Mouse (Mus musculus) kidney, postnatal 14 days (tissue): ENCODE results near the gene Ppm1l.
"Not testable (repeated sequence)": the region's sequence is repeated elsewhere in the genome, so short reads cannot be mapped to it uniquely, and the experiment has no call there.

Experiments
- DNase-seq: peaks from one replicate; pipeline ENCODE4 v3.0.0; 2022; ENCODE audit warnings: mixed read lengths

Gene Ppm1l

DNA sequence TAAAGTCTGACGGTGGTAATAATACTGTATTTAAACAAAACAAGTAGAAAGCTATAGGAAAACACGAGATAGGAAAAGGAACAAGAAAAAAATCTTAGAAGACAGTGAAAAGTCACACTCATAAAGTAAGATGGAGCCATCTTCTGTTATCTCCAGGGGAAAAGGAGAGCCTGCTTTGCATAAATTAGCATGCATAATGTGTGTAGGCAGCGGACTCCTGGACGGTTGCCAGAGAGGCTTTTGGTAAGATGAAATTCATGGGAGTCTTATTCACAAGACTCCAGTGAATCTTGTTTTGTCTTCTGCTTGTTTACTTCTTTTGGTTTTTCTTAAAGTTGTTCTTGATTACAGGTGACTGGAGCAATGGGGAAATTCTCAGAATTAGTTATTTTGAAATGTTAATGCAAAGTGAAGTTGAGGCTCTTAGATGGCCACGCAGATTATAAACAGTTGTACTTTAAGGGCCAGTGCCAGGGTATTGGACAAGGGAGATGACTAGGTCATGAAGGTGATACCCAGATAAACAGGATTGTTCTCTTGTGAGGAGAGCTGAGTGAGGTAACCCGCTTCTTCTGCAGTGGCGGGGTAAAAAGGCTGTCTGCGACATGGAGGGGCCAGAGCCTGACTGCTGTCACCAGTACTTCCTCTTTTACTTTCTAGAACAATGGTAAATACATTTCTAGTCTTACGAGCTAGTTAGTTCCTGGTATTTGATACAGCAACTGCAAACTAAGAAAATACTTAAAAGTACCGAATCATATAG, 57.1 kb downstream of the Ppm1l start:
- no peak for DNase-seq

DNA sequence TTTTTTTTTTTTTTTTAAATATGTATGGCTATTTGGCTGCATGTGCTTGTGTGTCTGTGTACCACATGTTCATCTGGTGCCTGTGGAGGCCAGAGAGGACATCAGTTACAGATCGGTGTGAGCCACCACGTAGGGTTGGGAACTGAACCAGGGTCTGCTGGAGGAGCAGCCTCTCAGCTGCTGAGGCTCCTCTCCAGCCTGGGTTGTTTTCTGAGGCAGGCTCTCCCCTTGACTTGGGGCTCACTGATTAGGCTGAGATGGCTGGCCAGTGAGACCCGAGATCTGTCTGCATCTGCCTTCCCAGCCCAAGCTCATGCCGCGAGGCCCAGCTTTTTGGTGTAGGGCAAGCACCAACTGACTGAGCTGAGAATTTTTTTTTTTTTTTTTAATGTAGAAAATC, 57.9 kb downstream of the Ppm1l start:
- DNase-seq: no peak

DNA sequence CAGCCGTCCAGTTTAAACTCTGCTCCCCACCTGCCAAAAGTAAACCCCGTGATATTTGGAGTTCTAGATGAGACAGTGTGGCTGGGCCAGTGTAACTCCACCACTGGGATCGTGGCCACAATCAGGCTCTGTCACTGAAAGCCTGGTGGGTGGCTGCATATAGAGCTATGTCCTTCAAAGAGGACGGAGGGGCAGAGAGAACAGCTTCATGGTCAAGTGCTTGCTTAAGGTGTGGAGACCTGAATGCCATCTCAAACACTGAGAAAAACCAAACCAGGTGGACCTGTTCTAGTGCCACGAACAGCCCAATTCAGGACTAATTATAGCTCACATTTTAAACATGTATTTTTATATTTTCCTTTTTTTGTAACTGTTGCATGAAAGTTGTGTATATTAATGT, 58.3 kb downstream of the Ppm1l start:
- DNase-seq: no peak

DNA sequence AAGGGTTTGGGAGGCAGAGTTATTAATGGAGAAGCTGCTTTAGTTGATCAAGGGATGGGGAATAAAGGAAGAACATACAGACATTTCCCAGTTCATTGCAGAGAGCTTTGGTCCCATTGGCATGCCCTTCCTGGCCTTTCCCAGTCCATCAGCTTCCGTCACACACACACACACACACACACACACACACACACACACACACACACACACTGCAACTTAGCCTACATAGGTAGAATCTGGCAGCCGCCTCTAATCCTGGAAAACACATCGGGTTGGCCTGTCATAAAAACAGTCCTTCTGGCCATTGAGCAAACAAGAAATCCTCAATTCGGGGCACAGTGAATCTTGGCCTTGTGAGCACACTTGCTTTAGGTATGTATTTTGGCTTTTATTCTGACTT, 64.6 kb downstream of the Ppm1l start:
- DNase-seq: no peak

DNA sequence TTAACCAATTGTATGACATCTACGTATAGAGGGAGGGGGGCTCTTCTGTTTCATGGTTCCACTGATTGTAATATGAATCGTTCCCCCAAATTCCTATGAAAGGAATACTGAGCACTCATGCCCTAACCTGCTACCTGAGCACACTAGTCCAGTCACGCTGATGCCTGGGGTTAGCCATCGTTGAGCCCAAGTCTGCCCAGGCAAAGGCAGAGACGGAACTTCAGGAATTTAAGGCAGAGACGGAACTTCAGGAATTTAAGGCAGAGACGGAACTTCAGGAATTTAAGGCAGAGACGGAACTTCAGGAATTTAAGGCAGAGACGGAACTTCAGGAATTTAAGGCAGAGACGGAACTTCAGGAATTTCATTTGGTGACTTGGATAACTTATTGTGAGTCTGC, 75.2 kb downstream of the Ppm1l start:
- not testable (repeated sequence) for DNase-seq

DNA sequence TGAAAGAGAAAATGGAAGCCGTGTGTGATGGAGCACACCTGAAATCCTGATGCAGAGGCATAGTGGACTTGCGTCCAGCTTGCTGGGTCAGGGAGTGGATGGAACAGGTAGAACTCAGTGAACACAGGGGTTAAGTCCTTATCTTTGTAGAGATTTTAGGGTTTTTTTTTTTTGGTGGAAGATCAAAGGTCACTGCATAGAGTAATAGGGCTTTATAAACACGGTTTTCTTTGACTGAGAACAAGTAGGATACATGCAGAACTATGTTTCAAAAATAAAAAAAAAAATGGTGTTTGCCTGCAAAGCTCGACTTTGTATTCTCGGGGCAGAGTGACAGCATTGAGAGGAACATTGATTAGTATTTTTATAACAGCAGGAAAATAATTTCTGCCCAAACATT, 75.6 kb downstream of the Ppm1l start:
- DNase-seq: no peak

DNA sequence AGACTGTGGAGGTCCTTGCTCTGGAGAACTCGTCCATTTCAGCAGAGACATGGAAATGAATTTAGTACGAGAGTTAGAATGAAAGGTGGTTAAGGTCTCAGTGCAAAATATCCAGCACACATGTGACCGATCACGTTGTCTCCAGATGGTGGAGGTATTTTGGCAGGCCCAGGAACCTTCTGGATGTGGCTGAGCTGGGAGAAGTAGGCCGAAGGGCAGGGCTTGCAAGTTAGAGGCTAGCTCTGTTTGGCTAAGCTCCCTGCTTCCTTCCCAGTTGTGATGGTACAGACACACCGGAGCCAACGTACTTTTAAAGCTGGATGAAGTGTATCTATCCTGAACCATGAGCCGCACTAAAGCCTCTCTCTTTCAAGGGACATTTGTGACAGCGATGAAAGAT, 76.4 kb downstream of the Ppm1l start:
- DNase-seq: no peak

DNA sequence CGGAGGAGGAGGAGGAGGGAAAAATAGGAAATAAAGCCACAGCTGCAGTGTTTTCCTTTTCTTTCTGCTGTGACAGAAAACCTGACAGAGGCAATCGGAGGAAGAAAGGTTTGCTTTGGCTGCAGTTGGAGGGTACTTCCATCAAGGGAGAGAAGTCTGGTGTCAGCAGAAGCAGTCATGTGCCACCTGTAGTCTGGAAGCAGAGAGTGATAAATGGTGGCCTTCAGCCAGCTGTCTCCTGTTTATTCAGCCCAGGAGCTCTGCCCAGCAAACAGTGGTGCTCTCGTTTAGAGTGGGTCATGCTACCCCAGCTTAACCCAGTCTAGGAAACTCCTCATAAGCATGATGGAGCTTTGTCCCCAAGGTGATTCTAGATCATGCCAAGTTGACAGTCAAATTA, 77.3 kb downstream of the Ppm1l start:
- DNase-seq: no peak

DNA sequence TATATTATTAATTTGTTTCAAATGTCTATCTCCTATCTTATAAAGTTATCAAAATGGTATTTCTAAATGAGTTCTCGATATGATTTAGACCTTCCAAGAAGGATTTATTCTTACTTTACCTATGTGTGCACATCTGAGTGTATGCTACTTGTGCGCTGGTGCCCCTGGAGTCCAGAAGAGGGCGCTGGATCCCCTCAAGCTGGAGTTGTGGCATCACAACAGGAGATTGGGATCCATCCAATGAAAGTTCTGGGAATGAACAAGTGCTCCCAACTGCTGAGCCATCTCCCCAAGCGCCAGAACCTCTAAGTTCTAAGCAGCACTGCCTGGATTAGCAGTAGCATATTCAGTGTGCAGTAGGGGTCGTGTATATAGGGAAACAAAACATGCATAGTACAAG, 78.4 kb downstream of the Ppm1l start:
- no peak for DNase-seq

DNA sequence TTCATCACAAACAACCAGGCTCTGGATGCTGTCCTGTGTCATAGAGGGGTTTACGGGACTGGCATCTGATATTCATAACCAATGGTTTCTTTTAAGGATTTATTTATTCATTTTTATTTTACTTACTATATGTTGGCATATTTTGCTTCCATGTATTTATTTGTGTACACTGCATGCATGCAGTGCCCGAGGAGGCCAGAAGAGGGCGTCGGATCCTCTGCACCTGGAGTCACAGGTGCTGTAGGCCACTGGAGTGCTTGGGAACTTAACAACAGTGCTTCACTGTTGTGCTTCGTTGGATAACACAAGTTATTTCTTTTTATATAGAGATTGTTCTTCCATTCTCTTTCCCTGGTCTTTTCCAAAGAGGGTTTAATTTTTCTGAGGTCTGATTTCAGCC, 81.1 kb downstream of the Ppm1l start:
- DNase-seq: no peak

DNA sequence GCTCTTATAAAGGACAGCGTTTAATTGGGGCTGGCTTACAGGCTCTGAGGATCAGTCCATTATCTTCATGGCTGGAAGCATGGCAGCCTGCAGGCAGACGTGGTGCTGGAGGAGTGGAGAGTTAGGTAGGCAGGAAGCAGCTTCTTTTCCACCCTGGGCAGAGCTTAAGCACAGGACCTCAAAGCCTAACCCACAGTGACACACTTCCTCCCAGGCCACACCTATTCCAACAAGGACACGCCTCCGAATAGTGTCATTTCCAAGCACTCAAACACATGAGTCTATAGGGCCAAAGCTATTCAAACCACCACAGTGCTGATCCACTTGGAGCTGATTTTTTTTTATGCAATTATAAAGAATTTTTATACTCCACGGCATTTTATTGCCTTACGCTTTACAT, 82.7 kb downstream of the Ppm1l start:
- DNase-seq: no peak

DNA sequence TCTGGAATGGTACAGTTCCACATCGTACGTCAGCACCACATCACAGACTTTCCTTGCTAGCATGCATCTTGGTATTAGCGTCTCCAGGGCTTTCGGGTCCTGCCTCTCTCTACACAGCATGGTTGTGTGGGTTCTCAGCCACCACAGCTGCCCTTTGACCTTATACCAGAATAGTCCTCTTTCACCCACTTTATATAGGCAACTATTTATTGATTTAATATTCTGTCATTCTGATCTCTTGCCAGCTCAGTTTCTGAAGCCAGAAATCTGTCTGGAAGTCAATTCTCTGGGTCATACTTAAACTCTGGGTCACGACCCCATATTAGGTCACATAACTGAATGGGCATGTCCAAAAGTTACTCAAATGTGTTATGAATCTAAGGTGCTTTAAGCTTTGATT, 86.5 kb downstream of the Ppm1l start:
- no peak for DNase-seq

DNA sequence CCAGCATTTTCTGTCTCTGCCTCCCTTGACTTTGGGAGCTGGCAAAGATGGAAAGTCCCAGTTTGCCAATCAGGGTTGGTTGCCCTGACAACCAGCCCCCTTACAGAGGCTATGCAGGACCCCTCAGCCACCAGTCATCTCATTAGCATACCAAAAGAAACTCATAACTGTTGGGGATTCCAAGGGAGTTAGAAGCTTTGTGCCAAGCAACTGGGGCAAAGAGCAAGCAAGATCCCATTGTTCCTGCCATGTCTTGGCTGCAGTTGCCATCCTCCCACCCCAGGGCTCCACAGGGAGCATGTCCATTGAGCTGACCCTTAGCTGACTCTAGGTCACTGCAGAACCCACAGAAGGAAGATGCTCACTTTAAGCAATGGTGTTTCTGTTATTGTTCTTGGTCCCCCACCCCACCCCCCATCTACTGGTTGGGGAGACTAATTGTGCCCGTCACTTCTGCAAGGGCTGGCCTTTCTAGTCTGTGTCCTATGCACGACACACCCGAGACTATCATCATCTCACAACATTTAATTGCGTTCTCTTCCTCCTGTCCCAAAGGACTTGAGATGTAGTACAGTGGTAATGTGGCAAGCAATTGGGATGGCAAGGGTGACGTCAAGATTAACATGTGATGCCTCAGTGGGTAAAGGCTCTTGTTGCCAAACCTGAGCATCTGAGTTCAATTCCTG, 89.7 kb downstream of the Ppm1l start:
- no peak for DNase-seq

DNA sequence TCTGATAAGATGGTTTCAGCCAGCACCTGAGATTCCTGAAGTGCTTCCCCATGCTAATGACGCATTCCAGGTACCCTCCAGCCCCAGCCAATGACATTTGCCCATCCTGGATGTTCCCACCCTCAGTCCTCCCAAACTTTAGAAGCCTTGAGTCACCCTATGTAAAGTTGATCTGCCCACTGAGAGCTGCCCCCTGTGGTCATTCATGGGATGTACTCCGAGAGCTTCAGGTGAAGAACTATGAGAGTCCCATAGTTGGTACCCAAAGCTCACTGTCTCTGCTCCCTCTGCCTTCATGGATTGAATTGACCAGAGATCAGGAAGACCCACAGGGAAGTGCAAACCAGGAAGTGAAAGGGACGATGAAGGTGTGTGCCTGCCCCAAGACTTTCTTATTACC, 91.4 kb downstream of the Ppm1l start:
- no peak for DNase-seq

DNA sequence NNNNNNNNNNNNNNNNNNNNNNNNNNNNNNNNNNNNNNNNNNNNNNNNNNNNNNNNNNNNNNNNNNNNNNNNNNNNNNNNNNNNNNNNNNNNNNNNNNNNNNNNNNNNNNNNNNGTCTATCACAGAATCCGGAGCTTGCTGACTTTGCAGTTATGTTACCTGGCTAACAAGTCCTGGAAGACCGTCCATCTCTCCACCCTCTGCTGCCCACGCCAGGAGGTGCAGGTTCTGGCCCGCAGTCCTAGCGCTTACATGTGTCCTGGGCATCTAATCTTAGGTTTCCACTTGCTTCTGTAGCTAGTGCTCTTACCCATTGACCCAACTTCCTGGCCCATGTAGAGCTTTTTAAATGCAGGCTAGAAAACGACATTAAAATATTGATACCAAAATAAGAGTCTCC, 99.5 kb downstream of the Ppm1l start:
- no peak for DNase-seq

DNA sequence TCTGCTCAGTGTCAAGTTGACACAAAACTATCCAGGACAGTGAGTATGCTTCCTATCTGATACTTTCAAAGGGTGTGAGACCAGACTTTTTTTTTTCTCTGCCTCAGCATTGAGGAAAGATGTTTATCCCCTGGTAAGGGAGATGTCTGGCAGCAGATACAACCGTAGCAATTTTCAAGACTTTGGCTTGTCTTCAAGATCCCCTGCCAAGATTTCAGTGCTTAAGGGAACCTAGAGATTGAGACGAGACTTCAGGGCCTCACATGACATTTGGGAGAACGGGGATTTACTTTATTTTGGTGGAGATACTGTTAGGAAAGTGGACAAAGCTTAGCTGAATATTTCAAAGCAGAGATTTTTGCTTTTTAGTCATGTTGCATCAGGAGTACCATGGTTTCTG, 106.1 kb downstream of the Ppm1l start:
- DNase-seq: no peak

DNA sequence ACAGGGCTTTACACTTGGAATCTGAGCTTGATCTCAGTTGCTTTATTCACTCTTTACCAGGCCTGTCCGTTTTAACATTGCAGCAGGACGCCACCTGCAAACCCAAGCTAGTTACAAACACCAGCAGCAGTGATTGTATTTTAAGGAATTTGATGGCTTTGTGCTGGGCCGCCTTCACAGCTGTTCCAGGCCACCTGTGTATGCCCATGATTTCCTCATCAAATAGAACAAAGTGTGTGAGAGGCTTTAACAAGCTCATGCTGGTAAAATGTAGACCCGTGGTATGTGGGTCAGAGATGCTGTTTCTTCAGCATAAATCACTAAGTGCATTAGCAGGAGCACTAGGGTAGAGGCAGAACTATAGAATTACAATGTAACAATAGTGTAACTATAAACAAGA, 106.7 kb downstream of the Ppm1l start:
- DNase-seq: no peak

DNA sequence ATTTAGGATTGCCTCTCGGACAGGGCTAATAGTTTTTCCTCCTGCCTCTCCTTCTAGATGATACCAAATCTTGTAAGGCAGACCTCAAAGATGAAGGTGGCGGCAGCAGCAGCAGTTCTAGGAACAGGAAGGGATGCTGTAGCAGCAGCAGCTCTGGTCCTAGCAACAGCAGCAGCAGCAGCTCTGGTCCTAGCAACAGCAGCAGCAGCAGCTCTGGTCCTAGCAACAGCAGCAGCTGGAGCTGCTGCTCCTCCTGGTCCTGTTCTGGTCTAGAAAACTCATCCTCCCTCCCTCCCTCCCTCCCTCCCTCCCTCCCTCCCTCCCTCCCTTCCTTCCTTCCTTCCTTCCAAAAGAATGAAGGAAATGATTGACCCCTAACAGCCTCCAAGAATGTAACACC, 108.1 kb downstream of the Ppm1l start:
- DNase-seq: not testable (repeated sequence)

DNA sequence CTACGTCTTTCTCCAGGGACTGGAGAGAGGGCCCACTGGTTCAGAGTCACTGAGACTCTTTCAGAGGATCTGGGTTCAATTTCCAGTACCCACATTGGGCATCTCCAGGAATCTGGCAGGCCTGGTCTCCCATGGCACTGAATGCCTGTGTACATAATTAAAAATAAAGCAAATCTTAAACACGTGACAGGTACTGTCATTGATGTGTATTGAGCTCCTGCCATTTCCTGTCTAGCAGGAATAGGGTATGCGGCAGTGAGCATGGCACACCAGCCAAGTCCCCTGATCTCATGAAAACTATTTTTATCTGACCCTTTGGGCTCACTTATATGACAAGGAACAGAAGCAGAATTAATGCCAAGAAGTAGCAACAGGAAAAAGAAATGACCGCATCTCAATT, 110.6 kb downstream of the Ppm1l start:
- no peak for DNase-seq

DNA sequence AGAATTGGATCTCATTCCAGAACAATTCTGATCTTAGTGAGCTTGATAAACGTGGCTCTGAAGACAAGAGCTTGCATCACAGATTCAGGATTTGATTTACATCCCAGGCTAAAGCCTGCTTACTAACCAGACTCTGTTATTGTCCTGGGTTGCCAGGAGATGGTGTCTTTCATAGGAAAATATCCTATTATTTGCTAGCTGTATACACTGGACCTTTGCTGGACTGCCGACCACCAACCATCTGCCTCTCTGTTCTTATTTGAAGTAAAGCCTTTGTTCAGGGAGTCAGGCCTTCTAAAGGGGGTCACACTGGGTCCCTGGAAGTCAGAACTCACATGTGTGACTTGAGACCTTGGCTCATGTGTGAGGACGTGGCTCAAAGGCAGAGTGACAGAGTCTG, 111.6 kb downstream of the Ppm1l start:
- no peak for DNase-seq

DNA sequence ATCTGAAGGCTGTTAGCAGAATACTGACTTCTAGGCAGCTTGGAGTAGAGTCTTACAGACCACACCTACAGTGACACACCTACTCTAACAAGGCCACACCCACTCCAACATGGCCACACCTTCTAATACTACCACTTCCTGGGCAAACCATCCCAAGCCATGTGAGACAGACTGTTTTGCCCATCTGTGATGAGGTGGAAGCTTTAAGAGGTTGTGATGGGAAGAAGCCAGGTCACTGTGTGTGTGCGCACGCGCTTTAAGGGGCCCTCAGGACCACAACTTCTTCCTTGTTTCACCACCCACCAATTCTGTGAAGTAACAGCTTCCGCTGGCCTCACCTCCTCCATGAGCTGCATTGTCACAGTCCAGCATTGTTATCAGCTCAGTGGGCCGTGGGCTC, 112.7 kb downstream of the Ppm1l start:
- DNase-seq: no peak

DNA sequence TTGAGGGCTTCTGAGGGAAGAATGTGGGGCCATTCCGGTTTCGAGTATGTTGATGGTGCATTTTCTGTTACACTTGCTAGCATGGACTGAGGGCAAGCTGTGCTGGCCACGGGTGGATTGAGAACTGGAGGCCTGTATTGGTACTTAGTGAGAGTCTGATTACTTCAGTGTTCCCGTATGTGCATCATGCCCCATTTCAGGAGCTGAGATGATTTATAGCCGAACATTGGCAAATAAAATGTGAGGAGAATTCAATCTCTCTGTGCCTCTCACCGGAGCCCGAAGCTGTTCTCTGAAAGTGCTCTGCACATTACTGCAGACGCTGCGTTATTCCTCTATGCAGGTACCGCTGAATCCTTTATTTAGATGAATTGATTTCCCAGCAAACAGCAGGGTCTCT, 116.9 kb downstream of the Ppm1l start:
- DNase-seq: no peak

DNA sequence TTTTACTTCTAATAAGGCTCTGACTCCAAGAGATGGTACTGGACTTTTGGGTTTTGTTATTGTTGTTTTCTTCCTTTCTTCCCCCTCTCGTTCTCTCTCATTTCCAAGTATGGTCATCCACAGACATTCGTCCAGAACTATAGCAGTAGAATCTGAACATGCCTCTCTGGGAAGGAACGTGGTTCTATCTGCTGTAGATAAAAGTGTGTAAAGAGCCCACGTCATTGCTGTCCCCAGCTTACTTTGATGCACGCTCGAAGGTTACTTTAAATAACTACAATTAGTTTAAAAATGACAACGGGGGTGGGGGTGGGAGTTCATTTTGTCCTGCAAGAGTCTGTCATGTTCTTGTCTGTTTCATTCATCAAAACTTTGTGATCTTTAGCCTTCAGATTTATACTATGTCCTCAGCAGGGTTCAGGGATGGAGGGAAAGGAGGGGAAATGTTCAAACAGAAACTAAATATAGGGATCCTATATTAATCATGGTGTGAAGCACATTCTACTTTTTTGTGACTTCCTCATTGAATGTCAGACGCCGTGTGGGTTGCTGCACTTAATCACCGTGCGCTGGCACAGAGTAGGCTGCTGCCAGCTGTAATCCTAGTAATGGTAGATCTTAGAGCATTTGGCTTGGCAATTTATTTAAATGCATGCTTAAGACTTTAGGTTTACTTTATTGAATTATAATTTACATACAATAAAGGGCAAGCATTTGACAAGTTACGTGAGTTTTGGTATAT, 122.3 kb downstream of the Ppm1l start:
- no peak for DNase-seq

DNA sequence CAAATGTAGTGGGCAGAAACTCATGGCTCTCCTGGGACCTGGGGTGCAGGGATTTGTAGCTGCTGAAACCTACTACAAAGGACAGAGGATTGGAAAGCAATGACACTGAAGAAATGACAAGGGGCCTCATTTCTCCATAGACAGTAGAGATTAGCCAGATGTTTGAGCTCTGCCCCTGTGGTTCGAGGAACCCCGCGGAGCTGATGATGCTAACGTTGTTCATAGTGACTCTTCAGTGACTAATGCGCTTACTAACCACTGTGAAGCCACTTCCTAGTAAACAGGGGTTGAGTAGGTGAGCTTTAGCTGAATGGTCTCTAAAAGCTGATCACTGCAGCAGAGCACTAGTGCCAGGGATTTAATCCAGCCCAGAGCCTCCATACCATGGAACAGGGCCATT, 124.1 kb downstream of the Ppm1l start:
- DNase-seq: no peak
